Mouse (Mus musculus) Patski (cell line): ENCODE measurements around the gene Nectin3. TPM values are rescaled to one million over a fixed set of nuclear protein-coding genes. Genes with fewer than 3 reads are reported as not detected.

ENCODE experiments used
- ATAC-seq: fragments of 100-300 bp; one replicate; pipeline ENCODE4 v1.8.0; 2021
- CTCF ChIA-PET: fragments of 350-600 bp; sonication (Branson Sonifier 250); formaldehyde crosslinking; loops from one replicate; lab custom pipeline; 2022; ENCODE audit warnings: inconsistent platforms; lab: Charles Lee
- POLR2A ChIA-PET: fragments of 350-600 bp; sonication (Branson Sonifier 250); formaldehyde crosslinking; loops from one replicate; lab custom pipeline; 2022; ENCODE audit warnings: antibody characterized with exemption, inconsistent platforms; lab: Charles Lee
- DNase-seq: peaks from one replicate; pipeline ENCODE4 v3.0.0-alpha.2; 2011; ENCODE audit warnings: low read depth, low spot score
- H3K27me3 ChIP-seq: fragments of 371-371 bp; one replicate; pipeline ENCODE4 v1.5.1; 2021
- CTCF ChIP-seq: fragments of 100-300 bp; IDR thresholded peaks from one replicate; pipeline ENCODE4 v1.5.1; 2021
- in situ Hi-C: fragments of 300-500 bp; cut with MboI; formaldehyde crosslinking; loops from 3 replicates; pipeline ENCODE4 v1.11.1; 2018; ENCODE audit warnings: low pct_unique_long_range_greater_than_20kb, mixed read lengths
- polyA plus RNA-seq: library from polyadenylated mRNA; unstranded; gene quantifications from one replicate; pipeline ENCODE4 v1.2.3, GENCODE M21; 2021

Gene Nectin3
- polyA plus RNA-seq, 1 experiment from 2014 or later: 14.2 TPM

DNA sequence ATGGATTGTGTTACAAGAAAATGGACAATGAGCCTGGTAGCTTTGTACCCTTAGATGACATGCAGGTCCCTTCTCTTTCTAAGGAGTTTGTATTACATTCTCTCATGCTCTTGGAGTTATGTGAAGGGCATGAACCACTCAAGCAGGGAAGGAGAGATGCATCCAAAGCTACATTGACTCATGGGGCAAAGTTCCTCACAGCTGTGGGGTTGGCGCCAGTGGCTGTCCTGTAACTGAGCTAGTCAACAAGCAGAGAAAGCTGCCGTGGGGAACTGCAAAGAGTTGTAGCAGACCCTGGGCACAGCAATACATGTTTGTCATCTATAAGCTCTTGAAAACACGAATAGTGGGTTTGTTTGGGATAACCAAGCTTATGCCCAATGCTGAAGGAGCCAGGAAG is 82.1 kb downstream of the Nectin3 start:
- CTCF ChIA-PET: interaction anchor here (1.6 kb wide), 1 partner anchor 14 kb away, joined by 4 read pairs; no protein-coding TSS in a partner anchor
- H3K27me3 ChIP-seq: no peaks in the 10 kb centered on the region
- in situ Hi-C loops: no loop called here
- no peak for TF ChIP-seq CTCF
- ATAC-seq (no peak), DNase-seq (no peak)
- POLR2A ChIA-PET: no interaction called here

DNA sequence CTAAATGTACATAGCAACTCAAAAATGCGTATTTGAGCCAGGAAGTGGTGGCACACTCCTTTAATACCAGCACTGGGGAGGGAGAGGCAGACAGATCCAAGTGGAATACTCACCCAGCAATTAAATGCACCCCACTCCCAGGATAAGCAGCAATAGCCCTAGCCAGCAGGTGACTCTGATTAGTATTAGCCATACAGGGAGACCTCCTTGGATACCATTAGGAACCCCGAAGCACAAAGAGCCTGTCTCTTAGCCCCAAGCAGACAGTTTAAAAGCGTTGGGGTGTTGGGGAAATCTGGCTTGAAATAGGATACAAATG is 87.6 kb downstream of the Nectin3 start:
- in situ Hi-C loops: no loop called here
- TF ChIP-seq CTCF: no peak
- DNase-seq: no peak
- ChIA-PET POLR2A (no interaction called here), CTCF (no interaction called here)
- no peak for ATAC-seq
- no peaks in the 10 kb centered on the region for H3K27me3 ChIP-seq

DNA sequence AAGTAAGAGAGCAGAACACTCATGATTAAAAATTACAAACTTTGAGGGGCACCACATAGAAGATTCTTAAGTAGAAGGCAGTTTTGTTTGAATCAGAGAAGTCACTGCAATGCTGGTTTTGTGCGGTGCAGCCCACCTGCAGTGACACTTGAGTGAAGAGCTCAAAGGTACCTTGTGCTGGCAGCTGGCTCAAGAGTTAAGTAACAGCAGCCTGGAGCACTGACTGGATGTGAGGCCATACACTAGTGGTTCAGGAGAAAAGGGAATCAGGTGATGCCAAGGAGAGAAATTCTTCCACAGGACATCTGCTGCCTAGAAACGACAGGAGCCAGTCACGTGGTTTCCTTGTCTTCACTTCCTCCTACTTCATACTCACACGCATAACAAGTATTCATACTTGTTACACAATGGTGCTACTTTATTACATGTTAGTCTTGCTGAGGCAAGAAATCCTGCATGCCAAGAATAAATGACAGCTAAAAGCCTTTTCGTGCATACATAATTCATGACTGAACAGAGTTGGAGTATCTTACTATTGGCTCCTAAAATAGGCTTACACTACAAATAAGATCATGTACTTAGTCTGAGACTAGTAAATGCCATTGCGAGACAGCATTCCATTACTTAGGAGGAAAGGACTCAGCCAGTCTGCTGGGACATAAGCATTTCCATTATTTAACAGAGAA is 88.1 kb downstream of the Nectin3 start:
- DNase-seq (no peak), ATAC-seq (no peak)
- ChIA-PET CTCF (interaction anchor here (0.8 kb wide), 1 partner anchor 725 kb away, joined by 3 read pairs; no protein-coding TSS in a partner anchor), POLR2A (no interaction called here)
- in situ Hi-C loops: no loop called here
- TF ChIP-seq CTCF: no peak
- H3K27me3 ChIP-seq: no peaks in the 10 kb centered on the region

DNA sequence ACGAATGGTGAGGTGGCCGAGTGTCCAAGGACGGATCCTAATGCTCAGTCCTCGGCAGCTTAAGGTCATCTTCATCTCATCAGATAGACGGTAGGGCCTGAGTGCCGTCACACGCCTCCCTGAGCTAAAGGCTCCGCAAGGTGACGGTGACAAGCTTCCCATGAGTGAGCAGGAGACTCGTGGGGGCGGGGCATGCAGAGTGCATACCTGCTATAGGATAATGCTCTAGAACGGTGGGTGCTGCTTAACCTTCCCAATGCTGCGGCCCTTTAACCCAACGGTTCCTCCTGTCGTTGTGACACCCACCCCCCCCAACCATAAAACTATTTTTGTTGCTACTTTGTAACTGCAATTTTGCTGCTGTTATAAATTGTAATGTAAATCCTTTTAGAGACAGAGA is 90.3 kb downstream of the Nectin3 start:
- H3K27me3 ChIP-seq: no peaks in the 10 kb centered on the region
- POLR2A ChIA-PET: no interaction called here
- TF ChIP-seq CTCF: no peak
- no peak for DNase-seq
- CTCF ChIA-PET: no interaction called here
- in situ Hi-C loops: no loop called here
- ATAC-seq: no peak

DNA sequence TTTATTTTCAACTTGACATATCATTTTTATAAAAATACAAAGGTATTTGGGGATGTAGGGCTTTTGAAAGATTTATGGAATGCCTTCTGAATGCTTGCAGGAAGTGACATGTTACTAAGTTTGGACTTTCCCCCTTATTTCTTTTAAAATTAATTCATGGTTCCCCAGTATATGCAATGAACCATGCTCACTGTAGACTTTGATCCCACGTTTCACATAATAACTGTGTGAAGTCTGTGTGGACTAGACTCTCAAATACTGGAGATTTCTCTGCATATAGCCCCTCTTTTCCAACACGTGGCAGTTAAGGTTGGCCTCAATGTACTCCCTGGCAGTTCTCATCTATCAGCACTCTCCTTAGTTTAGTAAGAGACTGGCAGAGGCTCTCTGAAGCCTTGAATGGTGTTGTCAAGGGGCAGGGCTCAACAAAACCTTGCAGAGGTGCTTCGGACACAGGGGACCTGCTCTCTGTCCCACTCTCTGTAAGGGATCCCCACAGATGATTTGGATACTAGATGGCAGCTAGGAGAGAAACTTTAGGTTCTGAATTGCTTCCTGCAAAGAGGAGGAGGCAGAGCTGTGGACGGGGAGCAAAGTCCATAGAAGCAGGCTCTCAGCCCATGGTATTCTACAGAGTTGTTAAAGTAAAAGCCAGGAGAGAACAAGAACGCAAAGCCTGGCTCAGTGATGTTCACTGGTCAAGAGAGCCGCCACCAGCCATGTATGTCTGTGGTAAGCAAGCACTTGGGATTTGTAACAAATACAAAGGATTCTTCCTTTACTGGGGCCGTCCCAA is 91.3 kb downstream of the Nectin3 start:
- ATAC-seq (no peak), DNase-seq (no peak)
- no peaks in the 10 kb centered on the region for H3K27me3 ChIP-seq
- in situ Hi-C loops: no loop called here
- ChIA-PET CTCF (no interaction called here), POLR2A (no interaction called here)
- TF ChIP-seq CTCF: no peak

DNA sequence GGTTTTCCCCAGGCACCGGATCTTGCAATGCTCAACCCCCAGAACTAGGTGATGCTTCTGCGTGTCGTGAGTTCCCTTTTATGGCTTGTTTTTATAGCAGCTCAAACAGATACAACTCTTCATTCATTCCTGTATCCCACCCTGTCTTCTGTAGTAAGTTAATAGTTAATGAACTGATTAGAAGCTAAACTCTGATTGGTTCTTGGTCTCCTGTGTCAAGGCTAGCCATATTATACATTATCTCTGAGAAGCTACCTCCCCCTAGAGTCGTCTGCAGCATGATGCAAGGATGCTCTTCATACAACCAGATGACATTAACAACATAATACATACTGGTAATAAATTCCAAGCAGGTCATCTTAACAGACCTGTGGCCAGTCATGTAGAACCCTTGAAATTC is 100.4 kb downstream of the Nectin3 start:
- CTCF ChIA-PET: interaction anchor here (1.1 kb wide), 1 partner anchor 17 kb away, joined by 3 read pairs; no protein-coding TSS in a partner anchor
- no peak for TF ChIP-seq CTCF
- H3K27me3 ChIP-seq: no peaks in the 10 kb centered on the region
- DNase-seq: no peak
- POLR2A ChIA-PET: no interaction called here
- in situ Hi-C loops: no loop called here
- ATAC-seq: no peak

DNA sequence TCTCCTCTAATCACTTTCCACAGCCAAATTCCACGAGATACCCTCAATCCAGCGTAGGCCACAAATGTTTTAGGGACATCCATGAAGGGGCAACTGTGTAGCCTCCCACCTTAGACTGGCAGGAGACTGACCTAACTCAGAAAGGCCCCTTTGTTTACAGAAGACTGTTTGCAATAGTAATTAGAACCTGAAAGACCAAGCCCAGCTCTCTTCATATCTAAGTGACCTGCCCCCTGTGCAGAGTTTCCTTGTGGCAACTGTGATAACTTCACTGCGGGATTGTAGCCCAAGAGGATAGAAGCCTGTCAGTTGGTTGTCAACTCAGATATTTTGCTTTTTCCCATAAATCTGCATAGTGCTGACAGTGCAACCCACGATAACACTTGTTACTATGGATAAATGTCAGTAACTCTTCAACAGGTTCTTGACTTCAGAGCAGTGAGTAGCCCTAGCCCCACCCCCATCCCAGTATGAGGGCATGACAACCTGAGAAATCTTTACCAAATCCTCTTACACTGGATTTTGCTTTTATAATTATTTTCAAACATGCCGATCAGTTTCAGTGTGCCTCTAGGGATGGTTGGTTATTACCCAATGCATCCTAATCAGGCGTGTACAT is 108.8 kb downstream of the Nectin3 start:
- POLR2A ChIA-PET: no interaction called here
- in situ Hi-C loops: no loop called here
- no peak for TF ChIP-seq CTCF
- ATAC-seq (no peak), DNase-seq (no peak)
- CTCF ChIA-PET: no interaction called here
- no peaks in the 10 kb centered on the region for H3K27me3 ChIP-seq

DNA sequence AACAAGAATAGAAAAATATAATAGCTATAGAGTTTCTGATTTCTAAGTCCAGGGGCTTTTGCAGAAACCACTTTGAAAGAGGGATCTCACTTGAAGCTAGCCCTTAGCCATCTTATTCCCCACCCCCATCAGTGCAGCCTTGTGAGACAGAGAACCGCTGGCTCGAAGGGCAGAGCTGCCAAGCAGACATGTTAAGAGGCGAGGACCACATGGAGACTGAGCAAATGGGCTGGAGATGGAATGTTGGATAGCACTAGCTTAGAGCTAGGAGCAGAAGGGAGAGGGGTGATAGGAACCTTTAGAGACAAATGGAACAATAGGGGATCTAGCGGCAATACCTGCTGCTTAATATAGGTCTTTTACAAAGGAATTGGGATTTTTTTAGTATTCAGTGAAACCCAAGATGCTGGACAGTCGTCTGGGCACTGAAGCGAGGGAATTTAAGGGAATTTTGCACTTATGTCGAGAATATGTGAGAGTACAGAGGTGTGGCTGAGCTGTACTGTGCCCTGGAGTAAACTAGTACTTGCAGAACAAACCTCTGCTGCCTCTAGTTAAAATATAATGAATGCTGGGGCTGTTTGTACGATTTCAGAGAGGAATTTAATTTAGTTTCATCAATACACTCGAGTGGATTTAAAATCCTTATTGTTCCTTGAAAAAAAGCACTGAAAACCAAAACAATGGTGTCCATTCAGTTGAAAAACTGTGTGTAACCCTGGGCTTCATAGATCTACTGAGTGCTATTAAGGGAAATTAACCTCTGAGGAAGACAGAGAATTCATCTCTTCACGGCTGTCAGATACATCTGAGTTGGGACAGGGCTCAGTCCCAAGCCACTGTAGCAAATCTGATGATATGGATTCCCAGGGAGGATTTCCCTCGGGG is 109.6 kb downstream of the Nectin3 start:
- CTCF ChIA-PET: no interaction called here
- no peak for TF ChIP-seq CTCF
- no peaks in the 10 kb centered on the region for H3K27me3 ChIP-seq
- ATAC-seq: no peak
- POLR2A ChIA-PET: no interaction called here
- DNase-seq: no peak
- in situ Hi-C loops: no loop called here

DNA sequence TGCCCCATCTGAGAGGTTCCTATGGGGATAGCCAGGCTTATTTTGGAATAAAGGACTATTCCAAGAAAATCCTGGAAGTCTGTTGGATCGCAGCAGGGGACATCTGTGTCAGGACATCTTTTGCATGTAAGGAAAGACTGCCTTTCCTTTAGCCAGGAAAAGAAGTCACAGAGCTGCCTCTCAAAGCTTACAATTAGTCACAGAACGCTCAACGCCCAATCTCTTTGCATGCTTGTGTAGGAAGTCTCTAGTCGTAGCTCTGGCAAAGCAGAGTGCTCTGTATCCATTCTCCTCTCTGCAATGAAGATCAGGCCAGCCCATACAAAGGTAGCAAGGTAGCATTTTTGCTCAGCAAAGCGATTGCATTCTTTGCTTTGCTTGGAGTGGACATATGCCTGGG is 114.0 kb downstream of the Nectin3 start:
- POLR2A ChIA-PET: no interaction called here
- H3K27me3 ChIP-seq: no peaks in the 10 kb centered on the region
- no peak for DNase-seq
- ATAC-seq: no peak
- in situ Hi-C loops: no loop called here
- CTCF ChIA-PET: interaction anchor here (1.5 kb wide), 1 partner anchor 699 kb away, joined by 5 read pairs; no protein-coding TSS in a partner anchor
- TF ChIP-seq CTCF: no peak

DNA sequence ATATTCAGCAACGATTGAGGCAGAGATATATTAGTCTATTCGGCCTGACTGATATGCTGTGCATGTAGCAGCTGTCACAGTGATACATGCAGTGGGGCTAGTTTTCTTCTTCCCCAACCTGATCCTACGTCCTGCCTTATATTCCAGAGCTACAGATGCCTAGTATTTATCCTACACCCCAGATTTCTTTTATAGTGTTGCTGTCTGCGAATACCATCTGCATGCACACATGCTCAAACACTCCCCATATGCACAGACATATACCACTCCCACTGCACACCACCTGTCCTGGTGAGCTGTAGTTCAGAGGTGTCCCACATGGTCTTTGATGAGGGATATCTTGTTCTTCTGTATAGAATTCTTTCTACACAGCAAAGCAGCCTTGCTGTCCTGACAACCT is 115.0 kb downstream of the Nectin3 start:
- CTCF ChIA-PET: no interaction called here
- no peak for TF ChIP-seq CTCF
- H3K27me3 ChIP-seq: no peaks in the 10 kb centered on the region
- POLR2A ChIA-PET: no interaction called here
- in situ Hi-C loops: no loop called here
- ATAC-seq: no peak
- DNase-seq: no peak
